23 mouse cellular contexts compared by ENCODE assay signal in the genomic region with DNA sequence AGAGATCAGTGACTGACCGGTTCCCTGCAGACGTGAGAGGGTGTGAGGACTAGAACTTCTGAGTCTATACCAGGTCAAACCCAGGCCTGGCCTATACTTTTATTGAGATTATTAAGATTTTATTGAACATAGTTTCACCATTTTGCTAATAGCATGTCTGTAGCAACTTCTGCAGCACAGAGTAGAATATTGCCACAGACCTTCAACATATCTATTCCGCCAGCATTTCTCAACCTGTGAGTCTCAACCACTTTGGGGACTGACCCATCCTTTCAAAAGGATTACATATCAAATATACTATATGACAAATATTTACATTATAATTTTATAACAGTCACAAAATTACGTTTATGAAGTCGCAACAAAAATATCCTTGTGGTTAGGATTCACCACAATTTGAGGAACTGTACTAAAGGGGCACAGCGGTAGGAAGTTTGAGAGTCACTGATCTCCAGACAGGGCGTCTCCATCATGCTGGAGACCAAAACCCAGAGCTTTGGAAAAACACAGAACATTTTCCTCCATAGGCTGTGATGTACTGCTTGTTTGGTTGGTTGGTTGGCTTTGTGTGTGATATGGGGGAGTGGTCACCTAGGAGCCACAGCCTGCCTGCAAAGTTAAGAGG.
"Had no signal": no experiment of that assay in that cellular context is flagged by ENCODE, and none has a peak within 500 bp of the region (broad histone marks: within the 10 kb centered on the region; RNA-seq: fewer than 3 reads in every experiment).

No protein-coding gene starts in this region.

- H3K36me3 ChIP-seq: limb, embryonic 10.5 days; liver, embryonic 12.5 days; liver, embryonic 15.5 days; midbrain, embryonic 10.5 days; midbrain, embryonic 13.5 days; neural tube, embryonic 13.5 days; stomach, embryonic 15.5 days had no signal

- H3K4me1 ChIP-seq: limb, embryonic 13.5 days; liver, embryonic 12.5 days; liver, embryonic 15.5 days; midbrain, embryonic 10.5 days; midbrain, embryonic 13.5 days; stomach, embryonic 15.5 days had no signal

- H3K4me3 ChIP-seq: layer of hippocampus, adult 2 months; limb, embryonic 10.5 days; limb, embryonic 13.5 days; liver, embryonic 12.5 days; liver, embryonic 15.5 days; lung, embryonic 15.5 days; megakaryocyte, embryonic 14.5 days; midbrain, embryonic 10.5 days; midbrain, embryonic 13.5 days; myocyte; neural tube, embryonic 13.5 days; stomach, embryonic 15.5 days had no signal

- DNase-seq: kidney, postnatal 25 days; layer of hippocampus, adult 9-11 months; liver; lung, adult 18-20 months; lung, postnatal 10 days; lung, postnatal 4 days; right cerebral cortex, postnatal 25 days; spleen, adult 18-20 months; thymus, postnatal 25 days had no signal

- H3K4me2 ChIP-seq: limb, embryonic 13.5 days; liver, embryonic 12.5 days; liver, embryonic 15.5 days; lung, embryonic 15.5 days; midbrain, embryonic 13.5 days; neural tube, embryonic 13.5 days; stomach, embryonic 15.5 days had no signal

- H3K27me3 ChIP-seq: limb, embryonic 13.5 days; liver, embryonic 12.5 days; liver, embryonic 15.5 days; lung, embryonic 15.5 days; midbrain, embryonic 13.5 days; neural tube, embryonic 13.5 days; stomach, embryonic 15.5 days had no signal

- H3K27ac ChIP-seq: kidney, postnatal 0 days; layer of hippocampus, adult 2 months; limb, embryonic 10.5 days; limb, embryonic 13.5 days; liver, embryonic 12.5 days; liver, embryonic 15.5 days; lung, embryonic 15.5 days; midbrain, embryonic 10.5 days; midbrain, embryonic 13.5 days; neural tube, embryonic 13.5 days; stomach, embryonic 15.5 days had no signal

- ATAC-seq: liver, embryonic 12.5 days; midbrain, embryonic 13.5 days; midbrain, embryonic 16.5 days had no signal

- H3K9ac ChIP-seq: limb, embryonic 13.5 days; liver, embryonic 12.5 days; liver, embryonic 15.5 days; lung, embryonic 15.5 days; midbrain, embryonic 13.5 days; neural tube, embryonic 13.5 days; stomach, embryonic 15.5 days had no signal

- H3K9me3 ChIP-seq: limb, embryonic 10.5 days; limb, embryonic 13.5 days; liver, embryonic 12.5 days; liver, embryonic 15.5 days; lung, embryonic 15.5 days; midbrain, embryonic 10.5 days; midbrain, embryonic 13.5 days; neural tube, embryonic 13.5 days; stomach, embryonic 15.5 days had no signal
